Mouse (Mus musculus) cerebellum, adult 2 months (tissue): ENCODE measurements at regions not wholly inside any gene's neighbourhood (a gene's known extent, or its start where the extent isn't known, plus 50 kb on each side); places are given as distances from the start of the nearest gene placed in this dataset.

Source experiments
- DNase-seq, 2 experiments: peaks; one replicate each; pipeline ENCODE4 v3.0.0; 2021
- H3K27ac ChIP-seq: fragments of 200-500 bp; 2 replicates; pipeline ENCODE4 v1.5.1; 2012; ENCODE audit warnings: low read length, control low read depth, inconsistent platforms; ENCODE audit not compliant: insufficient read depth
- H3K27me3 ChIP-seq: fragments of 200-500 bp; 2 replicates; pipeline ENCODE4 v1.6.1; 2012; ENCODE audit warnings: inconsistent platforms, mild to moderate bottlenecking, low read length, moderate library complexity; ENCODE audit not compliant: control insufficient read depth, insufficient read depth
- H3K4me1 ChIP-seq: fragments of 200-500 bp; 2 replicates; pipeline ENCODE4 v1.6.1; 2011; ENCODE audit warnings: low read length; ENCODE audit not compliant: control insufficient read depth, insufficient read depth
- H3K4me3 ChIP-seq: fragments of 200-500 bp; replicated peaks from 2 replicates; pipeline ENCODE3; 2011; ENCODE audit warnings: mild to moderate bottlenecking, low read depth, low read length, control low read depth; ENCODE audit not compliant: insufficient read depth
- CTCF ChIP-seq: fragments of 200-500 bp; IDR thresholded peaks from 2 replicates; pipeline ENCODE4 v1.5.1; 2011; ENCODE audit warnings: low read depth, mild to moderate bottlenecking, control low read depth, low read length, moderate library complexity, borderline replicate concordance; ENCODE audit not compliant: insufficient read depth
- POLR2A ChIP-seq: fragments of 200-500 bp; IDR thresholded peaks from 2 replicates; pipeline ENCODE4 v1.6.1; 2011; ENCODE audit warnings: low read length, control low read depth, borderline replicate concordance; ENCODE audit not compliant: insufficient read depth
- WGBS: fragments of 180-500 bp; shearing (Covaris S2); methylation state at CpG from one replicate; pipeline ENCODE4 v1.1.7; 2018; 5-methylcytosine and 5-hydroxymethylcytosine counted together

DNA sequence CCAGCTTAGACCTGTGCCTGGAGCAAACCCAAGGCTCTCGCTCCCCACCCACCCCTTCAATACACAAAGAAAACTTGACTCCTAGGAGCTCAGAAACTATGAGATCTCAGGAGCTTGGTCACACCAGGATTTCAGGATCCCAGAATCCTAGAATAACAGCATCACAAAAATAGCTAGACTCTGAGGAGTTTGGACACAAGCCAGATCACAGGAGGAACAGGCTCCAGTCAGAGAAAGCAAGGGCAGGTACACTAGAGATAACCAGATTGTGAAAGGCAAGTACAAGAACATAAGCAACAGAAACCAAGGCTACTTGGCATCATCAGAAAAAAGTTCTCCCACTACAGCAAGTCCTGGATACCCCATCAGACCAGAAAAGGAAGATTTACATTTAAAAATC, 221.5 kb downstream of the Epha7 start:
- DNase-seq, result peak in 1 of 2 experiments; percentile 46
- H3K4me1 ChIP-seq, result no peaks in the 10 kb centered on the region
- H3K27ac ChIP-seq, result no peak overlapping the region
- WGBS, result 84% methylated on average over 1 of the region's 1 CpGs
- no peaks in the 10 kb centered on the region for H3K27me3 ChIP-seq
- TF ChIP-seq POLR2A (no peak), CTCF (no peak)
- no peak overlapping the region for H3K4me3 ChIP-seq

DNA sequence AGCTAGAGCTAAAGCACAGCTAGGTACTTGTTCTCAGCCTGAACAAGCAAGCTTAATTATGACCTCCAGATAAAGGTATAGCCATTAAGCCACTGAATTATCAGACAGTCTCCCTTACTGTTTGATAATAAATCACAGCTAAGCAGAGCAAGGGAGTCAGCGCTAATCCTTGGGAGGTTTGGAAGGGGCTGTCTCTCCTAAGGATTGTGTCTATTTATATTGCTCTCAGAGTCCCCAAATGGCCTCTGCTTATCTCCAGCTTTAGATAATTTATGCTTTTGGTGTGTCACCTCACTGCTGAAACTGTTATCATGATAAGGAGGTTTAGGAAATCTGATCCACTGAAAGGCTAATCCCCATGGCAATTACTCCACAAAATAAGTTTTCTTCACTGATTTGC, 227.1 kb downstream of the Epha7 start:
- Histone ChIP-seq H3K27ac (no peak overlapping the region), H3K4me3 (no peak overlapping the region), H3K4me1 (no peaks in the 10 kb centered on the region), H3K27me3 (no peaks in the 10 kb centered on the region)
- TF ChIP-seq CTCF, result no peak
- no peak for DNase-seq
- WGBS, result 39% methylated on average over 1 of the region's 1 CpGs

- no peaks in the 10 kb centered on the region for H3K4me1 ChIP-seq
- WGBS, result 57% methylated on average over 12 of the region's 12 CpGs
- no peak overlapping the region for H3K27ac ChIP-seq
- no peak overlapping the region for H3K4me3 ChIP-seq
- H3K27me3 ChIP-seq, result no peaks in the 10 kb centered on the region
- DNase-seq, result no peak
- TF ChIP-seq CTCF (no peak), POLR2A (no peak)
Measured at GRCm38 (mm10) chr4:29068678-29069621, 256.0 kb downstream of the Epha7 start.

DNA sequence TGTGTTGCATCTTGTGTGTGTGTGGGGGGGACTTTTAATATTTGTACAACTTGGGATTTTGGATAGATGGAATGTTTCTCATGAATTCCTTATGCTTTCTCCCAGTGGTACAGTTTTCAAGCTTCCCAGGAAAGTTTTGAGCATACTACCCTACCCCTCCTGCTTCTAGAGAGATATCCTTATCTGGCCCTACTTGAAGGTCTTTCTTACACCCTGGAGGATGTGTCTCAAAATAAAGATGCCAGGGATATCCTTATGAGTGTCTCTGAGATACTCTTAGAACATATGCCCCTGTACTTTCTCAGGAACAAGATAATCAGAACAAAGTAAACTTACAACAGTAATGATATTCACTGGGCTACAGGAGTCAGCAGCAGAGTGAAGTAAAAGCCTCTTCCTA, 261.3 kb downstream of the Epha7 start:
- TF ChIP-seq POLR2A (no peak), CTCF (no peak)
- H3K27me3 ChIP-seq, result no peaks in the 10 kb centered on the region

DNA sequence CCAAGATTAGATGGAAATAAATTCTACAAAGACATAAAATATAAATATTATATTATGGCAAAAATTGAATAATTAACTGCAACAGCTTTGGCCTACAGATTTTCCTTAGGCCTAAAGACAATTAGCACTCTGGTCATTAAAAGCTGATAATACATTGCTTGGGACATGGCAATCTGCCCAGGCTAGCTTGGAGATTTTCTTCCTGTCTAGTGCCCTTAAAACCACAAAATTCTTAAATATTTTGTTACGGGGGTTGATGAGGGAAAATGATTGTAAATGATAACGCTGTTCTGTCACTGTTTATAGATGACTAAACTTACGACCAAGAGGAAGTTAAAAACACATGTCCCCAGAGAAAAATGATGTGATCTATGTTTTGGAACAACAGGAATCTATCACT, 261.9 kb downstream of the Epha7 start:
- DNase-seq, result no peak
- H3K4me1 ChIP-seq, result no peaks in the 10 kb centered on the region
- no peaks in the 10 kb centered on the region for H3K27me3 ChIP-seq
- WGBS, result 76% methylated on average over 3 of the region's 3 CpGs
- no peak overlapping the region for H3K4me3 ChIP-seq
- no peak overlapping the region for H3K27ac ChIP-seq
- no peak for TF ChIP-seq CTCF
- no peak for TF ChIP-seq POLR2A

More for the DNA sequence above, 261.3 kb downstream of the Epha7 start:
- Histone ChIP-seq H3K4me3 (no peak overlapping the region), H3K27ac (no peak overlapping the region), H3K4me1 (no peaks in the 10 kb centered on the region)
- DNase-seq, result no peak

DNA sequence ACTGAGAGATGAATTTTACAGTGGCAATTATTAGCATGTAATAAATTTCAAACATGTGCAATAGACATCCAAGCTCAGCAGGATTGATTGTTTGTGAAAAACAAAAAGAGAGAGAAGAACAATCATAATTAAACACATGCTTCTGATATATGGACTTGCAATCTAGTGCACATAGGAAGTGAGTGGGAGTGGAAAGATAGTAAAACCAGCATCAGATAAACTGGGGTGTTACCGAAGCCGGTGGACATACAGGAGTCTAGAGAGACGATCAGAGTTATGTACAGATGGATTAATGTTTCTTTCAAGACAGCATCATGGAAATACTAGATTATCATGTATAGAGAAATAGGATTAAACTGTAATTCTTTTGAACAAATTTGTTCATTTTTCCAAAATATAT, 263.8 kb downstream of the Epha7 start:
- WGBS, result 93% methylated on average over 3 of the region's 3 CpGs
- Histone ChIP-seq H3K4me1 (no peaks in the 10 kb centered on the region), H3K27me3 (no peaks in the 10 kb centered on the region), H3K27ac (no peak overlapping the region), H3K4me3 (no peak overlapping the region)
- TF ChIP-seq POLR2A (no peak), CTCF (no peak)
- DNase-seq, result no peak

GRCm38 (mm10) chr4:29078391-29078790, 265.5 kb downstream of the Epha7 start:
- 98% methylated on average over 3 of the region's 3 CpGs for WGBS
- no peak overlapping the region for H3K27ac ChIP-seq
- H3K4me1 ChIP-seq, result no peaks in the 10 kb centered on the region
- TF ChIP-seq POLR2A (no peak), CTCF (no peak)
- no peak for DNase-seq
- H3K4me3 ChIP-seq, result no peak overlapping the region
- H3K27me3 ChIP-seq, result no peaks in the 10 kb centered on the region
